7 mouse cellular contexts compared by ENCODE assay signal in genomic region chr9:8133586-8134115, GRCm38 (mm10). TPM values are rescaled to one million over a fixed set of nuclear protein-coding genes. Genes with fewer than 3 reads are reported as not detected.
DNase-seq lines count a peak whose midpoint lies in the region; ATAC-seq and TF ChIP-seq lines count a peak whose summit lies in the region.

No protein-coding gene starts in this region.

- no peak for TF ChIP-seq CTCF in midbrain, postnatal 0 days (IDR thresholded peaks at IDR 0.05)

- H3K9ac ChIP-seq in embryonic facial prominence, embryonic 11.5 days (replicated peaks; ENCODE audit: low read length), result peak overlapping the region; percentile 56
- H3K9ac ChIP-seq in hindbrain, embryonic 15.5 days, result peak overlapping the region; percentile 53
- peak overlapping the region; percentile 84 for H3K9ac ChIP-seq in midbrain, postnatal 0 days (replicated peaks; ENCODE audit: low read length, poor library complexity, severe bottlenecking)

- H3K27me3 ChIP-seq in megakaryocyte, embryonic 14.5 days (replicated peaks), result peaks cover 16% of the 10 kb centered on the region
- H3K27me3 ChIP-seq in embryonic facial prominence, embryonic 11.5 days (ENCODE audit: control insufficient read depth, insufficient read depth, low read length), result no peaks in the 10 kb centered on the region
- 0 out of 2 replicates have a peak, but pooled peaks cover 7% of the 10 kb centered on the region for H3K27me3 ChIP-seq in hindbrain, embryonic 15.5 days
- no peaks in the 10 kb centered on the region for H3K27me3 ChIP-seq in midbrain, postnatal 0 days (ENCODE audit: insufficient read depth, low read length)

- H3K4me2 ChIP-seq in embryonic facial prominence, embryonic 11.5 days (ENCODE audit: low read depth, low read length), result peak overlapping the region; percentile 58
- peak overlapping the region; percentile 73 for H3K4me2 ChIP-seq in hindbrain, embryonic 15.5 days
- peak overlapping the region; percentile 72 for H3K4me2 ChIP-seq in midbrain, postnatal 0 days (ENCODE audit: low read depth, low read length, poor library complexity, severe bottlenecking)

- WGBS in embryonic facial prominence, embryonic 11.5 days, result 2% methylated on average over 22 of the region's 22 CpGs
- WGBS in hindbrain, embryonic 15.5 days, result 3% methylated on average over 21 of the region's 22 CpGs
- 2% methylated on average over 21 of the region's 22 CpGs for WGBS in midbrain, postnatal 0 days

- peak overlapping the region; percentile 96 for H3K4me3 ChIP-seq in megakaryocyte, embryonic 14.5 days (replicated peaks)
- peak overlapping the region; percentile 79 for H3K4me3 ChIP-seq in embryonic facial prominence, embryonic 11.5 days (ENCODE audit: low read depth, low read length)
- peak overlapping the region; percentile 63 for H3K4me3 ChIP-seq in hindbrain, embryonic 15.5 days
- H3K4me3 ChIP-seq in midbrain, postnatal 0 days (ENCODE audit: low read depth, low read length), result peak overlapping the region; percentile 78

- no peak overlapping the region for H3K27ac ChIP-seq in embryonic facial prominence, embryonic 11.5 days (replicated peaks; ENCODE audit: low read depth, low read length)
- peak overlapping the region; percentile 64; the same call in 1 of the 2 replicates for H3K27ac ChIP-seq in hindbrain, embryonic 15.5 days (replicated peaks)
- peak overlapping the region; percentile 55; the same call in 1 of the 2 replicates for H3K27ac ChIP-seq in midbrain, postnatal 0 days (ENCODE audit: low read depth, low read length)

- DNase-seq in embryonic facial prominence, embryonic 11.5 days (ENCODE audit: low spot score), result peak; percentile 53
- DNase-seq in midbrain, postnatal 0 days (ENCODE audit: low spot score), result peak; percentile 32
- no peak for DNase-seq in frontal cortex, postnatal 10 days (ENCODE audit: low spot score in 2 of 2)

- H3K4me1 ChIP-seq in megakaryocyte, embryonic 14.5 days, result peaks cover 18% of the 10 kb centered on the region
- no peaks in the 10 kb centered on the region for H3K4me1 ChIP-seq in embryonic facial prominence, embryonic 11.5 days (ENCODE audit: control insufficient read depth, insufficient read depth, low read length)
- peaks cover 15% of the 10 kb centered on the region for H3K4me1 ChIP-seq in hindbrain, embryonic 15.5 days (replicated peaks)
- H3K4me1 ChIP-seq in midbrain, postnatal 0 days (ENCODE audit: insufficient read depth, low read length), result 0 out of 2 replicates have a peak, but pooled peaks cover 4% of the 10 kb centered on the region

- no peak for ATAC-seq in megakaryocyte, adult 5-6 weeks (ENCODE audit: poor library complexity, severe bottlenecking)
- 0 out of 2 replicates have a peak, but pooled peaks have one; percentile 12 for ATAC-seq in embryonic facial prominence, embryonic 11.5 days (replicated peaks; ENCODE audit: insufficient number of reproducible peaks, low FRiP score, low TSS enrichment, low read depth)
- ATAC-seq in hindbrain, embryonic 15.5 days (ENCODE audit: low FRiP score, low read depth), result no peak; the same call in 1 of the 2 replicates
- ATAC-seq in midbrain, postnatal 0 days (ENCODE audit: low FRiP score), result peak; percentile 50; the same call in 1 of the 2 replicates
- ATAC-seq in monocyte, adult 5-6 weeks (replicated peaks; ENCODE audit: insufficient number of reproducible peaks, low FRiP score, low TSS enrichment, poor library complexity, severe bottlenecking), result no peak

- H3K9me3 ChIP-seq in megakaryocyte, embryonic 14.5 days, result no peaks in the 10 kb centered on the region
- no peaks in the 10 kb centered on the region for H3K9me3 ChIP-seq in embryonic facial prominence, embryonic 11.5 days (replicated peaks; ENCODE audit: control insufficient read depth, low read length)
- H3K9me3 ChIP-seq in hindbrain, embryonic 15.5 days, result no peaks in the 10 kb centered on the region
- no peaks in the 10 kb centered on the region for H3K9me3 ChIP-seq in midbrain, postnatal 0 days (ENCODE audit: low read length)

- no peaks in the 10 kb centered on the region for H3K36me3 ChIP-seq in megakaryocyte, embryonic 14.5 days (replicated peaks; ENCODE audit: low read length)
- no peaks in the 10 kb centered on the region for H3K36me3 ChIP-seq in embryonic facial prominence, embryonic 11.5 days (replicated peaks; ENCODE audit: control insufficient read depth, insufficient read depth, low read depth, low read length)
- no peaks in the 10 kb centered on the region for H3K36me3 ChIP-seq in hindbrain, embryonic 15.5 days
- H3K36me3 ChIP-seq in midbrain, postnatal 0 days (ENCODE audit: insufficient read depth, low read length), result no peaks in the 10 kb centered on the region

RNA-seq across cellular contexts. Expression of gene Cep126, which starts 0.4 kb away (rescaled TPM):
- polyA plus RNA-seq in megakaryocyte, embryonic 14.5 days (2012; ENCODE audit: insufficient read depth, low replicate concordance), result 1.5 TPM in 1 of 2 replicates, not detected in the other
- not detected in 2 replicates for total RNA-seq in megakaryocyte, adult 5-6 weeks (2015)
- total RNA-seq in megakaryocyte, adult 5-6 weeks (2017), result not detected in 2 replicates
- 4.3 and 4.5 TPM in 2 replicates for polyA plus RNA-seq in embryonic facial prominence, embryonic 11.5 days (2014; fragmentation: Nextera tagmentation; extraction: Ambion mirVana)
- polyA plus RNA-seq in hindbrain, embryonic 15.5 days (2015; fragmentation: Nextera tagmentation; extraction: Ambion mirVana), result 3.1 and 4.0 TPM in 2 replicates
- total RNA-seq in midbrain, postnatal 0 days (2014; rRNA removed), result 5.4 and 10.0 TPM in 2 replicates
- polyA plus RNA-seq in midbrain, postnatal 0 days (2015; fragmentation: Nextera tagmentation; extraction: Ambion mirVana), result 2.2 and 2.6 TPM in 2 replicates
- 0.11 TPM in 1 of 3 replicates, not detected in the others for total RNA-seq in monocyte, adult 5-6 weeks (2017)

Comparison
In these comparisons a context has a peak if more than half of its experiments do, and no peak if none do; other contexts are left out.
1. ATAC-seq: peak in embryonic facial prominence, embryonic 11.5 days (single experiment) and midbrain, postnatal 0 days (single experiment); none in megakaryocyte, adult 5-6 weeks (single experiment), hindbrain, embryonic 15.5 days (single experiment) and monocyte, adult 5-6 weeks (single experiment).
2. DNase-seq: peak in embryonic facial prominence, embryonic 11.5 days (single experiment) and midbrain, postnatal 0 days (single experiment); none in frontal cortex, postnatal 10 days (0 of 2).
3. Peak in every context shown above with its lines, with median percentiles within 50 percentile points of each other: H3K4me3 ChIP-seq, H3K4me2 ChIP-seq and H3K9ac ChIP-seq.